Mouse (Mus musculus) MN1 (cell line): ENCODE measurements around the gene Itpkb.

ENCODE experiments used
- DNase-seq: peaks from one replicate; pipeline ENCODE4 v3.0.0-alpha.2; 2016; ENCODE audit warnings: low spot score

Gene Itpkb

DNA sequence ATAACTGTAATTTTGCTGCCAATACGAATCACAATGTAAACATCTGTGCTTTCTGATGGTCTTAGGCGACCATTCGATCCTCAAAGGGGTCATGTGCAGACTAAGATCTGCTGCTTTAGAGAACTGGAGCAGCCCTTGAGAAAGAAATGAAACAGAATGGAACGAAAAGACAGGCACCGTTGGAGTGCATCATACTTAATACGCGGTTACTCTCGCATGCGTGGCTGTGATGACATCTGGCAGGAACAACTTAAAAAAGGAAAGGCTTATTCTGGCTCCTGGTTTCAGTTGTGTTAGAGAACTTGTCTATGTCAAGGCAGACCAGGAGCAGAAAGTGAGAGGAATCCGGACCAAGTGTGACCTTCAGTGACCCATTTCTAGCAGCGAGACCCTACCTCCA is 15.6 kb upstream of the Itpkb start:
- DNase-seq: no peak

GRCm38 (mm10) chr1:180315127-180315526 is 15.2 kb upstream of the Itpkb start:
- no peak for DNase-seq

DNA sequence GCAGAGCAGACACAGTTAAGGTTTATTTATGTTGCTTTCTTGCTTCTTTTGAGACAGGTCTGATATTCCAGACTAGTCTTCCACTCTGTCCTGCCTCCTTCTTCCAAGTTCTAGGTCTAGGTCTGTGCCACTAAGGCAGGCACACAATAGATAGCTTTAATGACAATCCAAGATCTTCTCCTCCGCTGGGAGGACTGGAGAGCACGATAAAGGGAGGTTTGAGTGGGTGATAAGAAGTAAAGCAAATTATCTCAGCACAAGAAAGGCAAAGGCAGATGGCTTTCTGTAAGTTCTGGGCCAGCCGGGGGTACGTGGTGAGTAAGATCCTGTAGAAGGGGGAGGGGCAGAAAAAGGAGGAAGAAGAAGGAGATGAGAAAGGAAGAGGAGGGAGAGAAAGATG is 12.8 kb upstream of the Itpkb start:
- DNase-seq: no peak

- DNase-seq: no peak
Measured at GRCm38 (mm10) chr1:180318407-180318806, 11.9 kb upstream of the Itpkb start.

DNA sequence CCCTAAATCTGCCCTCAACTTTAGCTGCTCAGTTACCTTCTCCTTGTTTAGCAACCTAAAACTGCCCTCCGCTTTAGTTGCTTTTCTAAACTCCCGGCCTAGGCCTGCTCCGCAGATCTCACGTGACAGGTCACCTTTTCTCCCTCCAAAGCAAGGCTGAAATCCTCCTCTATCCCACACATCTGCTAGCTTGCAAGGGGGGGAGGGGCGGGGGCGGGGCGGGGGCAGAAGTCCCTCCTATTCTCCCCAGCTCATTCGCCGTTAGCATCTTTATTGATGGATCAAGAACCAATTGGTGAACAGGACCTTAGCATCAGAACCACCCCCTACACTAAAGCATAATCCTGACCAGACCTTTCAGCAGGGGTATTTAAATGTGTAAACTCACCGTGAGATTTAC is 10.4 kb upstream of the Itpkb start:
- DNase-seq: no peak

GRCm38 (mm10) chr1:180322896-180323295 is 7.4 kb upstream of the Itpkb start:
- no peak for DNase-seq

DNA sequence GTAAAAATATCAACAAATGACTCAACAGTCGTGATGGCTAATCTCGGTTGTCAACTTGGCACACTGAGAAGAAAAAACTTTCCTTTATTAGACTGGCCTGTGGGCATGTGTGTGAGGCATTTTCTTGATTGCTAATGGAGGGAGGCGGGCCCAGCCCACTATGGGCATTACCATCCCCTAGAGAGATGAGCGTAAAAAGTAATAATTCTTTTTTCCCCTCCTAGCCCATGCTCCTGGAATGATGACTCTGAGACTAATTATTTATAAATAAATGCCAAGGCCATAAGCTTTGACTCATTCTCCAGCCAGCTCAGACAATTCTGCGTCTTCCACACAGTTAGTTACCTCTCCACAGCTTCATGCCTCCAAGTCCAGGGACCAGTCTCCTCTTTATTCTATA is 6.8 kb upstream of the Itpkb start:
- no peak for DNase-seq

DNA sequence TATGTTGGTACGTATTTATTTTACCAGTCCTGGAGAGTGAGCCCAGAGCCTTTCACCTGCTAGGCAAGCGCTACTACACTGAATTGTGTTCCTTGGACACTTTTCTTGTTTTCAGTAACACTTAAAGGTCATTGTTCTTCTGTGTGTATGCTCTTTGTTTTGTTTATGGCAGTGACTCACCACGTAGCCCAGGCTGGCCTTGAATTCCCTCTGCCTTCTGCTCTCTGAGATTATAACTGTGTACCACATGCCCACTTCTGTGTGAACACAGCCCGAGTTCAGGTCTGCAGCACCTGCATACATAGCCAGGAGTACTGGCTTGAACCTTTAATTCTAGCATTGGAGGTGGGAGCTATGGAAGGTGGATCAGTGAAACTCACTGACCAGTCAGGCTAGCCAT is 6.0 kb upstream of the Itpkb start:
- DNase-seq: no peak

DNA sequence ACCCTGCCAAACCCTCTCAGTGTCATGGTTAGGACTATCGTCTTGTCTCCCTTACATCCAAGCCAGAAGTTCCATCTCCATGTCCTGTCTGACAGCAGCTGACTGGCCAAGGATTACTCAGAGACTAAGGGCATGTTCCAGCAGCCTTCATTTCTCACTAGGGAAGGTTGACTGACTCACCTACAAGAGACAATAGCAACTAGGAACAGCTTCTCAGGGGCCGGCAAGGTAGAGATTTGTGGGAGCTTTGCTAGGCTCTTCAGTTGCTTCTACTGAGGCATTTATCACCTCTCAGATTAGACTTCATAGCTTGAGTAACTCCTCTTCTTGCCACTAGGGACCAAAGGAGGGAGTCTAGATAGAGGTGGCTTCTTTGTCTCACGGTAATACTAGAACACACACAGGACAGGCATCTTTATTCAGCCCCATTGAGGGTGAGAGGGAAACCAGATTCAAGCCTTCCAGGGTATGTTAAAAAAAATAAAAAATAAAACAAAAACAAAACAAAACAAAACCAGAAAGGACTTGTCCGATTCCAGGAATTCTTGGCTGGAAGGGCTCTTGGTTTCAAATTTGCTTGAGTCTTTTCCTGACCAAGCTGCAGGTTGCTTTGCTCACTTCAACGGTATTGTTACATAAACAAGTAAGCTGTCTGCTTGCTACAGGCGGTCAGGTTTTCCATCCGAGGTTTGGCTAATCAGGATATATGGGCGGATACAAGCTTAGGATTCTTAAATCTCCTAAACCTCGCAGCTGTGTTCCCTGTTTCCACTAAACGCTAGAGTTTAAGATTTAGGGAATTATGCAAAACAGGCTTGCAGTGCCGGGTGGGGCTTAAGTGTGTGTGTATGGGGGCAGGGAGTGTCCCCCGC is 1.3 kb upstream of the Itpkb start:
- no peak for DNase-seq

GRCm38 (mm10) chr1:180329706-180330105 is 579 bp upstream of the Itpkb start:
- DNase-seq: no peak

- no peak for DNase-seq
Measured at GRCm38 (mm10) chr1:180330707-180331545, 641 bp downstream of the Itpkb start.

DNA sequence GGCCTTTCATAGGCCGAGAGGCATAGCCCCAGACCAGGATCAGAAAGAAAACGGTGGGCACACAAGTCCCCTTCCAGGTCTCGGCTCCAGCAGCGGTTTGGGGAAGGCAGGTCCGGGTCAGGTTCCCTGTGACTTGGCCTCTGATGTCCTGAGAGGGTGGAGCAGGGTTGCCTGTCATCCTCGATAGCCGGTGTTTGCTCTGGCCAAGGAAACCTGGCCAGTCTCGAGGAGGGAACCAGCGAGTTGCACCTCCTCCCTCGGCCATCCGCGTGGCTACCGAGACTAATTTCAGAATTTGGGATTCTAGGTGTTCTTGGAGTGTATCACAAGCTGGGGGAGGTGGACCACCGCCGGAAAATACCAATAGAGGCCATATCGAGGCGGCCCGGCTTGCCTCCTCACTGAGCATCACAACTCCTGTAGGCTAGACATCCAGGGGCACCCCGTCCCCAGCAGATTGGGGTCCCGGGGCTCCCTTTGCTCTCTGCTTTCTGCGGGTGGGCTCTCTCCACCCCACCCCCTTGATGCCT is 1.3 kb downstream of the Itpkb start:
- no peak for DNase-seq

- DNase-seq: no peak
Measured at GRCm38 (mm10) chr1:180332076-180332927, 2.0 kb downstream of the Itpkb start.

DNA sequence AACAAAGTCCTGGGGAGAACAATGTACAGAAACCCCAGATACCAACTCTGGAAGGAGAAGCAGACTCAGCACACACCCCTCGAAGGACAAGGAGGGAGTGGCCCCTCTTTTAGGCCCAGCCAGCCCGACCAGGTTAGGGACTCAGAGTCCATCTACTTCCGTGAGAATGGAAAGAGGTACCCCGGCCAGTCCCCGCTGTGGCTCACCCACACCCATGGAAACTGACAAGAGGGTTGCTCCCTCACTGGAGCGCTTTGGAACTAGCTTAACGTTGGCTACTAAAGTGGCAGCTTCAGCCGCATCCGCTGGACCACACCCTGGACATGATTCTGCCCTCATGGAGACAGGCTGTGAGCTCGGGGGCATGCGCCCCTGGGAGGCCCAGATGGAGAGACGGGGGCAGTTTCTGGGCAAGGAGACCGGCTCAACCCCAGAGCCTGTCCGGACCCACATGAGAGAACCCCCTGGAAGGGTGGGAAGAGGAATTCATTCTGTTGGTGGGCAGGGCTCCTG is 2.7 kb downstream of the Itpkb start:
- DNase-seq: no peak

- DNase-seq: no peak
Measured at GRCm38 (mm10) chr1:180333588-180333987, 3.3 kb downstream of the Itpkb start.

DNA sequence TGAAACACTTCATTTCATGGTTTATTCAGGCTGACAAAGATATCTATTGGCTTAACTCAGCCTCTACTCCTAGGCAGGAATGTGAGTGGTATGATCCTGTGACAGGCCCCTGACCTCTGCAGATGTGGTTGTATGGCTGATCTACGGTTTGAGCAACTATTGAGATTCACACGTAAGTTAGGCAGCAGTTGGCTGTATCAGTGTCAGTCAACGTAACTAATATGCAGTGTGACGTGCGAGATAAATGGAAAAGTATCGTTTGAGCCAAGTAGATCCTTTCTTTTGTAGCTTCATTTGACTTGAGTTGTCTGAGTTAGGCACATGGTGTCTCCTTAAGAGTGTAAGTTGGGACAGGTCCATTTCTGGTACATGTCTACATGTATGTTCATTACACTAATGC is 4.3 kb downstream of the Itpkb start:
- DNase-seq: no peak

GRCm38 (mm10) chr1:180335513-180336375 is 5.5 kb downstream of the Itpkb start:
- DNase-seq: no peak

DNA sequence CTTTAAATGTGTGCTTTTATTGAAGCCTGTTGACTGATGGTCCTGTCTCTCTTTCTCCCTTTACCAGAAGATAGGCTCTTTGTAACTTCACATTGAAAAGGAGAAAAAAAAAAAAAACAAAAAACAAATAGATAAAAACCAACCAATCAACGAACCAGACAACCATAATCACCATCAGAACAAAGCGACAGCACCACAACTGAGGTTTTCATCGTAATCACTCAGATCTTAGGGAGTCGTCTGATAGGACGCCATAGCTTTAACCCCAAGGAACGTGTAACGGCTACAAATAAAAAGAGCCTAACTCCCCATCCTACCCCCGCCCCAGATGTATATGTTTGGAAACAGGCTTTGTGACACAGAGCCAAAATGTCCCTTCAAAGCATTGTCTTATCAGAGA is 8.1 kb downstream of the Itpkb start:
- DNase-seq: no peak

DNA sequence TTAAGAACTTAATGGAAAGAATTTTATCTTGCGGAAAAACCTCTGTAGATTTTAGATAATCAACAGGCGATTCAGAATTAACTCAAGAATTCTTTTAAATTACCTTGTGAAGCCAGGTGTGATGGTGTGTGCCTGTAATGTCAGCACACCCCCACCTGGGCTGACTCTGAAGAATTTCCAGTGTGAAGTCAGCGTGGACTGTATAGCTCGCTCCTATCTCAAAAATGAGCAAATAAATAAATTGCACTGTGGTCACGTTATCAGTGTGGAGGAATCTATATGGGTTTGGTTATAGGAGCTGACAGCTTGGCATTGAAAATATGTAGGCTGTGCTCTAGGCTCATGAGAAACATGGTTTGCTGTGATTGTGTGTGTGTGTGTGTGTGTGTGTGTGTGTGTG is 8.9 kb downstream of the Itpkb start:
- DNase-seq: no peak

- DNase-seq: no peak
Measured at GRCm38 (mm10) chr1:180342944-180343343, 12.7 kb downstream of the Itpkb start.
